Mouse (Mus musculus): ENCODE results near the gene Sucla2.

- no peak for TF ChIP-seq CTCF (IDR thresholded peaks at IDR 0.05; ENCODE audit: low read depth, low read length)
- no peak for TF ChIP-seq TAL1 (conservative IDR thresholded peaks at IDR 0.05; ENCODE audit: low read depth, low read length)
These were observed 45.3 kb upstream of the Sucla2 start for GRCm38 (mm10) chr14:73479771-73480170.
